Mouse (Mus musculus) cerebellum, adult 2 months (tissue): ENCODE data around the gene Rgs12. TPM values are rescaled to one million over a fixed set of nuclear protein-coding genes. Genes with fewer than 3 reads are reported as not detected.

Experiments used
- DNase-seq, 2 experiments: peaks; one replicate each; pipeline ENCODE4 v3.0.0; 2021
- H3K27ac ChIP-seq: fragments of 200-500 bp; 2 replicates; pipeline ENCODE4 v1.5.1; 2012; ENCODE audit warnings: low read length, control low read depth, inconsistent platforms; ENCODE audit not compliant: insufficient read depth
- H3K27me3 ChIP-seq: fragments of 200-500 bp; 2 replicates; pipeline ENCODE4 v1.6.1; 2012; ENCODE audit warnings: inconsistent platforms, mild to moderate bottlenecking, low read length, moderate library complexity; ENCODE audit not compliant: control insufficient read depth, insufficient read depth
- H3K4me1 ChIP-seq: fragments of 200-500 bp; 2 replicates; pipeline ENCODE4 v1.6.1; 2011; ENCODE audit warnings: low read length; ENCODE audit not compliant: control insufficient read depth, insufficient read depth
- H3K4me3 ChIP-seq: fragments of 200-500 bp; replicated peaks from 2 replicates; pipeline ENCODE3; 2011; ENCODE audit warnings: mild to moderate bottlenecking, low read depth, low read length, control low read depth; ENCODE audit not compliant: insufficient read depth
- CTCF ChIP-seq: fragments of 200-500 bp; IDR thresholded peaks from 2 replicates; pipeline ENCODE4 v1.5.1; 2011; ENCODE audit warnings: low read depth, mild to moderate bottlenecking, control low read depth, low read length, moderate library complexity, borderline replicate concordance; ENCODE audit not compliant: insufficient read depth
- POLR2A ChIP-seq: fragments of 200-500 bp; IDR thresholded peaks from 2 replicates; pipeline ENCODE4 v1.6.1; 2011; ENCODE audit warnings: low read length, control low read depth, borderline replicate concordance; ENCODE audit not compliant: insufficient read depth
- WGBS: fragments of 180-500 bp; shearing (Covaris S2); methylation state at CpG from one replicate; pipeline ENCODE4 v1.1.7; 2018; 5-methylcytosine and 5-hydroxymethylcytosine counted together
- polyA plus RNA-seq: library from polyadenylated mRNA; depleted of rRNA; stranded (reverse); fragments of >200 nt; gene quantifications from 2 replicates; pipeline ENCODE4 v1.2.3, GENCODE M21; 2012

The Rgs12 gene
- polyA plus RNA-seq, 1 experiment = 13.0 TPM

- Histone ChIP-seq H3K27me3 (no peaks in the 10 kb centered on the region), H3K4me1 (no peaks in the 10 kb centered on the region), H3K27ac (no peak overlapping the region), H3K4me3 (no peak overlapping the region)
- DNase-seq = no peak
- no peak for TF ChIP-seq POLR2A
- TF ChIP-seq CTCF = no peak
- WGBS = 58% methylated on average over 12 of the region's 12 CpGs
Measured at GRCm38 (mm10) chr5:34989321-34989772, 40.1 kb downstream of the Rgs12 start.

GRCm38 (mm10) chr5:34998754-34999153 is 49.5 kb downstream of the Rgs12 start:
- no peak for DNase-seq
- no peaks in the 10 kb centered on the region; the same call in 1 of the 2 replicates for H3K4me1 ChIP-seq
- WGBS = 77% methylated on average over 3 of the region's 3 CpGs
- no peaks in the 10 kb centered on the region for H3K27me3 ChIP-seq
- H3K4me3 ChIP-seq = no peak overlapping the region
- no peak for TF ChIP-seq CTCF
- no peak overlapping the region for H3K27ac ChIP-seq

GRCm38 (mm10) chr5:34999281-34999680 is 50.0 kb downstream of the Rgs12 start:
- Histone ChIP-seq H3K27ac (no peak overlapping the region), H3K4me3 (no peak overlapping the region), H3K4me1 (no peaks in the 10 kb centered on the region; the same call in 1 of the 2 replicates), H3K27me3 (no peaks in the 10 kb centered on the region)
- DNase-seq = no peak
- WGBS = 83% methylated on average over 6 of the region's 6 CpGs
- TF ChIP-seq CTCF (no peak), POLR2A (no peak)

GRCm38 (mm10) chr5:35000323-35000722 is 51.1 kb downstream of the Rgs12 start:
- Histone ChIP-seq H3K27me3 (no peaks in the 10 kb centered on the region), H3K27ac (no peak overlapping the region), H3K4me3 (no peak overlapping the region), H3K4me1 (no peaks in the 10 kb centered on the region; the same call in 1 of the 2 replicates)
- TF ChIP-seq POLR2A (no peak), CTCF (no peak)
- DNase-seq = no peak

GRCm38 (mm10) chr5:35001144-35001543 is 51.9 kb downstream of the Rgs12 start:
- 85% methylated on average over 3 of the region's 3 CpGs for WGBS
- Histone ChIP-seq H3K4me1 (no peaks in the 10 kb centered on the region; the same call in 1 of the 2 replicates), H3K4me3 (no peak overlapping the region), H3K27me3 (no peaks in the 10 kb centered on the region), H3K27ac (no peak overlapping the region)
- DNase-seq = no peak
- TF ChIP-seq CTCF (no peak), POLR2A (no peak)

- no peak for DNase-seq
- no peak overlapping the region for H3K4me3 ChIP-seq
- no peaks in the 10 kb centered on the region for H3K27me3 ChIP-seq
- H3K27ac ChIP-seq = no peak overlapping the region
- 61% methylated on average over 7 of the region's 7 CpGs for WGBS
- TF ChIP-seq CTCF (no peak), POLR2A (no peak)
- no peaks in the 10 kb centered on the region; the same call in 1 of the 2 replicates for H3K4me1 ChIP-seq
Measured at GRCm38 (mm10) chr5:35003611-35004162, 54.4 kb downstream of the Rgs12 start.

GRCm38 (mm10) chr5:35004769-35005168 is 55.5 kb downstream of the Rgs12 start:
- Histone ChIP-seq H3K27ac (no peak overlapping the region), H3K27me3 (no peaks in the 10 kb centered on the region), H3K4me1 (no peaks in the 10 kb centered on the region; the same call in 1 of the 2 replicates), H3K4me3 (no peak overlapping the region)
- no peak for TF ChIP-seq POLR2A
- TF ChIP-seq CTCF = no peak
- WGBS = 73% methylated on average over 2 of the region's 2 CpGs
- no peak for DNase-seq

GRCm38 (mm10) chr5:35005659-35006058 is 56.4 kb downstream of the Rgs12 start:
- Histone ChIP-seq H3K4me1 (no peaks in the 10 kb centered on the region; the same call in 1 of the 2 replicates), H3K27ac (no peak overlapping the region), H3K4me3 (no peak overlapping the region), H3K27me3 (no peaks in the 10 kb centered on the region)
- DNase-seq = no peak
- TF ChIP-seq POLR2A (no peak), CTCF (no peak)
- WGBS = 96% methylated on average over 3 of the region's 3 CpGs

- Histone ChIP-seq H3K27me3 (no peaks in the 10 kb centered on the region), H3K4me3 (no peak overlapping the region), H3K27ac (no peak overlapping the region), H3K4me1 (no peaks in the 10 kb centered on the region; the same call in 1 of the 2 replicates)
- 76% methylated on average over 2 of the region's 2 CpGs for WGBS
- no peak for DNase-seq
- TF ChIP-seq POLR2A = no peak
- TF ChIP-seq CTCF = no peak
Measured at GRCm38 (mm10) chr5:35006599-35006998, 57.4 kb downstream of the Rgs12 start.
